Mouse (Mus musculus) kidney, embryonic 15.5 days (tissue): ENCODE results near the gene Fndc3a. TPM values are rescaled to one million over a fixed set of nuclear protein-coding genes. Genes with fewer than 3 reads are reported as not detected.

Experiments used
- ATAC-seq: fragments of 200-750 bp; cut with Nextera tagmentation; replicated peaks from 2 replicates; pipeline ENCODE4 v1.8.0; 2017; ENCODE audit warnings: moderate TSS enrichment; ENCODE audit not compliant: low FRiP score
- H3K27ac ChIP-seq: fragments of 300-500 bp; sonication (generic); 2 replicates; pipeline ENCODE4 v1.5.1; 2015; ENCODE audit warnings: mild to moderate bottlenecking, inconsistent platforms
- H3K27me3 ChIP-seq: fragments of 300-500 bp; sonication (generic); 2 replicates; pipeline ENCODE4 v1.6.1; 2015; ENCODE audit warnings: inconsistent platforms
- H3K36me3 ChIP-seq: fragments of 300-500 bp; sonication (generic); 2 replicates; pipeline ENCODE4 v1.6.1; 2015; ENCODE audit warnings: inconsistent platforms
- H3K4me1 ChIP-seq: fragments of 300-500 bp; sonication (generic); 2 replicates; pipeline ENCODE4 v1.6.1; 2015; ENCODE audit warnings: inconsistent platforms
- H3K4me2 ChIP-seq: fragments of 300-500 bp; sonication (generic); 2 replicates; pipeline ENCODE4 v1.6.1; 2015; ENCODE audit warnings: moderate library complexity, mild to moderate bottlenecking, inconsistent platforms
- H3K4me3 ChIP-seq: fragments of 300-500 bp; sonication (generic); replicated peaks from 2 replicates; pipeline ENCODE4 v1.5.1; 2015; ENCODE audit warnings: mild to moderate bottlenecking, inconsistent platforms
- H3K9ac ChIP-seq: fragments of 300-500 bp; sonication (generic); 2 replicates; pipeline ENCODE4 v1.6.1; 2015; ENCODE audit warnings: mild to moderate bottlenecking, inconsistent platforms
- H3K9me3 ChIP-seq: fragments of 300-500 bp; sonication (generic); replicated peaks from 2 replicates; pipeline ENCODE4 v1.6.1; 2016; ENCODE audit warnings: inconsistent platforms
- WGBS: fragments of 180-500 bp; shearing (Covaris S2); methylation state at CpG from one replicate; pipeline ENCODE4 v1.1.7; 2015; ENCODE audit warnings: mixed read lengths; 5-methylcytosine and 5-hydroxymethylcytosine counted together
- polyA plus RNA-seq: library from polyadenylated mRNA; unstranded; fragments of >200 nt; fragmentation: Nextera tagmentation; extraction: Ambion mirVana; gene quantifications from 2 replicates; pipeline ENCODE4 v1.2.1, GENCODE M21; 2015

The Fndc3a gene
- polyA plus RNA-seq, 1 experiment from 2014 or later: 55.4 TPM

DNA sequence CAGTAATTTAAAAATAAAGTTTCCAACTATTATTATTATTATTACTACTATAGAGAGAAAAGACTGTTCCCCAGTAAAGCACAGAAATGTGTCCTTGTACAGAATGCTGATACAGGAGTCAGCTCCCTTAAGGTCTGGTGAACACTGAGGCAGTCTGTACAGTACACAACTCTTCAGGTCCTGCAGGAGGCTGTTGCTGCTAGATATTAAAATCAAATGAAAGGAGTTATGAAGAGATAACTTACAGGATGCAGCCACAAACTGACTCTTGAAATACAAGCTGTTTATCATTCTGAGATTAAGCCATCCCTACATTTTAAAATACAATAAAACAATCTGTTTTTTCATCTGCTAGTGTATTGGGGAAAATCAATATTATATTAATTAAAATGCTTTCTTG is 60.5 kb downstream of the Fndc3a start:
- Histone ChIP-seq H3K9ac (no peak overlapping the region), H3K27ac (no peak overlapping the region), H3K4me2 (no peak overlapping the region), H3K36me3 (peaks cover 19% of the 10 kb centered on the region), H3K4me3 (no peak overlapping the region), H3K27me3 (no peaks in the 10 kb centered on the region), H3K9me3 (no peaks in the 10 kb centered on the region), H3K4me1 (no peaks in the 10 kb centered on the region)
- no peak for ATAC-seq

DNA sequence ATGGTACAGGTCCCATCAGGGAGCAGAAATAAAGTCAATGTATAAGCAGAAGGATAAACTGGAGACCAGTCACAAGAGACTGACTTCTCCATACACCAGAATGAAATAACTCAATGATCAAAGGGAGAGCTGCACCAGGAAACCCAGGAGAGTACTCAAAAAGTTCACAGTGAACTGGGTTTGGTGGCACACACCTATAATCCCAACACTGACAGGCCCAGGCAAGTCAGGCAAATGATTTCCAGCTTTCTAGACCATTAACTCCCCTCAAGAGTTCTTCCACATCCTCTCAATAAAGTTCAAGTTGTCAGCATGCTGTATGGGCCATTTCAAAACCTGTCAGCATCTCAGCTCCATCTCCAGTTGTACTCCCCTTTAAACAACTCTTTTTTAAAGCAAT is 64.3 kb downstream of the Fndc3a start:
- Histone ChIP-seq H3K27me3 (no peaks in the 10 kb centered on the region), H3K27ac (no peak overlapping the region), H3K9ac (no peak overlapping the region), H3K36me3 (peaks cover 15% of the 10 kb centered on the region), H3K4me3 (no peak overlapping the region), H3K4me1 (no peaks in the 10 kb centered on the region), H3K9me3 (no peaks in the 10 kb centered on the region), H3K4me2 (no peak overlapping the region)
- peak; percentile 64 for ATAC-seq

DNA sequence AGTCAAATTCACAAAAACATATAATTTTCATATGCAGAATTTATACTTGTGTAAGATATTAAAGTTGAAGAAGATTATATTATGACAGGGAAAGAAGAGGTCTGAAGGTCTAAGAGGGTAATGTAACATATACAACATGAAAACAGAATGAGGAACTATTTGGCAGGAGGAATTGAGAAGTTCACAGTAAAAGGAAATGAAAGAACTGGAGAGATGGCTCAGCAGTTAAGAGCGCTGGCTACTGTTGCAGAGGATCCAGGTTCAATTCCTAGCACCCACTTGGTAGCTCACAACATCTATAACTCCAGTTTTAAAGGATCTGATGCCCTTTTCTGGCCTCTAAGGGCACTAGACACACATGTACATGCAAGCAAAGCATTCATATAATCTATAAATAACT is 65.2 kb downstream of the Fndc3a start:
- Histone ChIP-seq H3K27me3 (no peaks in the 10 kb centered on the region), H3K27ac (no peak overlapping the region), H3K4me3 (no peak overlapping the region), H3K4me1 (no peaks in the 10 kb centered on the region), H3K4me2 (no peak overlapping the region), H3K36me3 (peaks cover 12% of the 10 kb centered on the region), H3K9ac (no peak overlapping the region), H3K9me3 (no peaks in the 10 kb centered on the region)
- 94% methylated on average over 1 of the region's 1 CpGs for WGBS
- no peak for ATAC-seq

DNA sequence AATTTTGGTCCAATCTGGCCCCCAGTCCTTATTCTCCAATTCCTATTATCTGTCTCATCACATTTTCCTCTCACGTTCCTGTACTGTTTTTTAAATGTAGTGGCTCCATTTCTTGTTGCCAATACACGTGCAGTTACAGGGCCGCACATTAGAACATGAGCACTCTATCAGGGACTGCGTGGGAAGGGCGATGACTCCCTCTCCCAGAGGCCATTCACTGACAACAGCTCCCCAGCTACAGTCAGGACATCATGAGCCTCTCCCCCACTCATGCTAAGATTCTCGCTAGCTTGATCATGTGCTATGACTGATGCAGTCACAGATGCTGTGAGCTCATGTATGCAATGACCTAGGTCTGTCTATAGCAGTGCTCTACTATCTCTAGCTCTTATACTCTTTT is 71.3 kb downstream of the Fndc3a start:
- H3K9ac ChIP-seq: no peak overlapping the region
- H3K4me3 ChIP-seq: no peak overlapping the region
- no peaks in the 10 kb centered on the region for H3K9me3 ChIP-seq
- H3K27ac ChIP-seq: no peak overlapping the region
- no peak for ATAC-seq
- no peak overlapping the region for H3K4me2 ChIP-seq
- 95% methylated on average over 6 of the region's 6 CpGs for WGBS
- H3K27me3 ChIP-seq: no peaks in the 10 kb centered on the region
- H3K36me3 ChIP-seq: peaks cover 8% of the 10 kb centered on the region; the same call in 1 of the 2 replicates
- no peaks in the 10 kb centered on the region for H3K4me1 ChIP-seq

DNA sequence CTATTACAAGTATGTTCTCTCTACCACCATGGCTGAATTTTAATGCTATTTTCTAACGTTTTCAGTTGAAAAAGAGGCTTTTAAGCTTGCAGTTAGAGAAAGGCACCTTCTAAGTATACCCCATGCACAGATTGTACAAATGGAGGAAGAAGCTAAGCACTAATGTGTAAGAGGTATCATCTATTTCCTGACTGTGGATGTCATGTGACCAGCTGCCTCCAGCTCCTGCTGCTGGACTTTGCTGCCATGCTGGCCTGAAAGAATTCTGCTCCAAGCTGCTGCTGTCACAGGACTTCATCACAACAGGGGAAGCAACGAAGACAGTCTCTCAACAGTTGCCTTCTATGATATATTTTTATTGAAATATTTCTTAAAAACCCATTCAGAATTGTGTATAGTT is 76.2 kb downstream of the Fndc3a start:
- no peak for ATAC-seq
- 85% methylated on average over 2 of the region's 2 CpGs for WGBS
- Histone ChIP-seq H3K4me3 (no peak overlapping the region), H3K4me1 (no peaks in the 10 kb centered on the region), H3K27ac (no peak overlapping the region), H3K9ac (no peak overlapping the region), H3K36me3 (no peaks in the 10 kb centered on the region), H3K27me3 (no peaks in the 10 kb centered on the region), H3K4me2 (no peak overlapping the region), H3K9me3 (no peaks in the 10 kb centered on the region)

DNA sequence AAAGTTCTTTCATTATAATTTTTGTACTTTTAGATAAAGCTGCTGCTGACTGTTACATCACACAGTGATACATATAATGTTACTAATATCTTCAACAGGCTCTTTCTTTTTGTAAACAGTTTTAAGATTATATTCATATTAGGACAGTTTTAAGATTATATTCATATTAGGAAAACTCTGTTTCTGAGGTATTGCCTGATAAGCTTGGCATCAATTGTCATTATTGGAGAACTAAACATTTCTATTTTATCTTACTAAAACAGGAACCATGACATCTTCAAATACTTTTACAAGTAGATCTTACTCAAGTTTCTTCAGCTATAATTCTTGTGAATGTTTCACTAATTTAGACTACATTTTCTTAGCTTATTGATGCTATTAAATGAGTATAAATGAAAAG is 84.4 kb downstream of the Fndc3a start:
- Histone ChIP-seq H3K4me3 (no peak overlapping the region), H3K4me2 (no peak overlapping the region), H3K9me3 (no peaks in the 10 kb centered on the region), H3K36me3 (peaks cover 16% of the 10 kb centered on the region), H3K27me3 (no peaks in the 10 kb centered on the region), H3K9ac (no peak overlapping the region), H3K4me1 (no peaks in the 10 kb centered on the region), H3K27ac (no peak overlapping the region)
- no peak for ATAC-seq

DNA sequence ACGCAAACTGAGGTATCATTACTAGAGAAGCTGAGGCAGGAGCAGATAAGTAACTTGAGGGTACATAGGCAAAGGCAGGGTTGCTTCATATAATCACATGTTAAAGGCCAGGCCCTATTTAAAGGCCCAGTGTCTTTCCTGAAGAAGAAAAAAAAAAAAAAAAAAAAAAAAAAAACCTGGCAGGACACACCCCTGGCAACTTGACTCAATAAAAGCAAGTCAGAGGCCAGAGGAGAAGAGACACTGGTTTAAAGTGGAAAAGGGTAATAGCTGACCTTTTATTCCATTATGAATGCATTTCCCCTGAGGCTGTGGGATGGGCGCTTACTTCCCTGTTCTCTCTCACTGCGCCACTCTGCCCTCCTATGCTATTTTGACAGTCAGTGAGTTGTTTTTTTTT is 105.7 kb downstream of the Fndc3a start:
- no peak overlapping the region for H3K27ac ChIP-seq
- no peak overlapping the region for H3K4me3 ChIP-seq
- H3K27me3 ChIP-seq: no peaks in the 10 kb centered on the region
- H3K9ac ChIP-seq: no peak overlapping the region
- no peaks in the 10 kb centered on the region for H3K36me3 ChIP-seq
- no peaks in the 10 kb centered on the region for H3K9me3 ChIP-seq
- H3K4me1 ChIP-seq: peaks cover 16% of the 10 kb centered on the region
- no peak for ATAC-seq
- 93% methylated on average over 3 of the region's 3 CpGs for WGBS
- no peak overlapping the region for H3K4me2 ChIP-seq

DNA sequence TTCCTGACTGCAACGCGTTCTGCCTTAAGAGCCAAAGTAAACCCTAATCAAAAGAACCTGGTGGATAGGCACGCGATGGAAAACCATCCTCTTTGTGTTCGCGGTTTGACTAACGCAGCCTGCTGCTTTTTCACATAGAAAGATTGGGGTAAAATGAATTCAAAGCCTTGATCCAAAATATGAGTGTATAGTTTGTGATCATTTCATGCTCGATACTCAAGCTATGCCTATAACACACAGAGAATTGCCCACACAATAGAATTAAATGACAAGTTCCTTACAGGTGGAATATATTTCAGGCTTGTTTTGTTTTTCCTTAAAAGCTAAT is 106.6 kb downstream of the Fndc3a start:
- ATAC-seq: peak; percentile 23; the same call in 1 of the 2 replicates
- 1% methylated on average over 8 of the region's 8 CpGs for WGBS
- Histone ChIP-seq H3K27ac (peak overlapping the region; percentile 92), H3K27me3 (no peaks in the 10 kb centered on the region), H3K36me3 (peaks cover 3% of the 10 kb centered on the region; the same call in 1 of the 2 replicates), H3K9me3 (no peaks in the 10 kb centered on the region), H3K4me3 (peak overlapping the region; percentile 47), H3K9ac (peak overlapping the region; percentile 66), H3K4me1 (peaks cover 16% of the 10 kb centered on the region), H3K4me2 (peak overlapping the region; percentile 60)

DNA sequence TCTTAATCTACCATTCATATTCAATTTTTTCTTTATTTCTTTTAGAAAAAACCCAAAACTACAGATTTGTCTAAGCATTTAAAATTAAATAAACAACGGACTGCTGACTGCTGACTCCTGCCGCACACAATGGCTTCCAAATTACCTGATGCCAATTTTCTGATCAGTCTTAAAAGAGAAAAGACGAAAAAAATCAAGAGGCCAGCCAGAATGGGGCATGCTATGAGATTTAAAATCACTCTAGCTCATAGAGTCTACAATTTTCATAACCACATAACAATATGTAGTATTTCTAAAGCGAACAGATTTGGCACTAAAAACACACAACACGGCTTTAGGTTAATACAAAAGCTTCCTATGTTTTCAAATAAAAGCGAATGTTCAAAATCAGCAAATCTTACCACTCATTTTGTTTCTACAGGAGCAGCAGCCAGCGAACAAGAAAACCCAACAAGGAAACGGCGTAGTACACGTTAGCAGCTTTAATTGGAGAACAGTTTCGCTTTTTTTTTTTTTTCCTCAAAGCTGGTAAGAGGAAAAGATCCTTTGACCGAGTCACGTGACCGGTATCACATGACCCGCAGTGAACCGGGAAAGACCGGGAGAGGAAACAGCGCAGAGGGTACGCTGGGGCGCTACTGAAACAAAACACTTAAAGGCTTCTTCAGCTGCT is 107.1 kb downstream of the Fndc3a start:
- peak overlapping the region; percentile 60 for H3K4me2 ChIP-seq
- WGBS: 2% methylated on average over 20 of the region's 20 CpGs
- H3K4me3 ChIP-seq: peak overlapping the region; percentile 47
- H3K27me3 ChIP-seq: no peaks in the 10 kb centered on the region
- H3K36me3 ChIP-seq: peaks cover 8% of the 10 kb centered on the region; the same call in 1 of the 2 replicates
- H3K27ac ChIP-seq: peak overlapping the region; percentile 92
- H3K9me3 ChIP-seq: no peaks in the 10 kb centered on the region
- H3K4me1 ChIP-seq: peaks cover 16% of the 10 kb centered on the region
- peak overlapping the region; percentile 66 for H3K9ac ChIP-seq
- peak; percentile 92 for ATAC-seq

DNA sequence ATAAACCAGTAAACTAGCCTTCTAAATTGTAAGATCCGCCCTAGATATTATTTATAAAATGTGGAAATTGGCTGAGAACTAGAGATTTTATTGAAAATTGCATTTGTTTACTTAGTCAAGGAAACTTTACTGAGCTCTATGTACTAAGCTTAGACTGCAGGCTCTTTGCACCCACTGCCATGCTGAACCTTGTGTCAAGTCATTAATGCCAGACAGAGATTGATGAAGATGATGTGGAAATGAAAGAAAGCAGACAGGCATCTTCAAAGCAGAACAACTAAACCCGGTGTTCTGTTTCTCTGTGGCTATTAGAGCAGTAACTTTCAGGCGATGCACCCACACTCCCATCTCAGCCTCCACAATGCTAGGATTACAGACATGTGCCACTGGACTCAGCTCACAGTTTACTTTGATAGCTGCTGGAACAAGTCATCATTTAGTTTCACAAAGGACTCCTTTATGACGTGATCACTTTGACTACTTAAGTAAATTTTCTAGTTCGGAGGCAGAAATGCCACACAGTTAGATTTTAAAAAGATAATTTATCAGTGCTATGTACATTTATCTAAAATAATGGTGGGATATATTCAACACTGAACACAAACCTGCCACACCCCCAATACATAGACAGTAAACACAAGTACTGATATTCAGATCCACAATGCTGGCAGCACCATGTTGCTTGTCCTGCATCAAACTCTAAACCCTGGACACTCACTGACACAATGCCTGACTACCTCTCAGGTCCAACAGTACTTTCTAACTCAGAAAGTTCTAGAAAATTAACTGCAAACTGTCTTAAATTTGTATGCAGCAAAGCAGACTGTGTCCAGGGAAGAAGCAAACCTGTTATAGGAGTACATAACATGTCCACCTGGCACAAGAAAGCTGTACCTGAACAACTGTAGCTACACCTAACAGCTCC is 108.2 kb downstream of the Fndc3a start:
- no peaks in the 10 kb centered on the region for H3K9me3 ChIP-seq
- peak overlapping the region; percentile 66; the same call in 1 of the 2 replicates for H3K9ac ChIP-seq
- peak overlapping the region; percentile 60 for H3K4me2 ChIP-seq
- peaks cover 16% of the 10 kb centered on the region for H3K4me1 ChIP-seq
- H3K4me3 ChIP-seq: peak overlapping the region; percentile 47
- H3K27ac ChIP-seq: peak overlapping the region; percentile 54
- peak; percentile 73 for ATAC-seq
- 22% methylated on average over 5 of the region's 5 CpGs for WGBS
- H3K27me3 ChIP-seq: no peaks in the 10 kb centered on the region
- H3K36me3 ChIP-seq: peaks cover 16% of the 10 kb centered on the region; the same call in 1 of the 2 replicates

DNA sequence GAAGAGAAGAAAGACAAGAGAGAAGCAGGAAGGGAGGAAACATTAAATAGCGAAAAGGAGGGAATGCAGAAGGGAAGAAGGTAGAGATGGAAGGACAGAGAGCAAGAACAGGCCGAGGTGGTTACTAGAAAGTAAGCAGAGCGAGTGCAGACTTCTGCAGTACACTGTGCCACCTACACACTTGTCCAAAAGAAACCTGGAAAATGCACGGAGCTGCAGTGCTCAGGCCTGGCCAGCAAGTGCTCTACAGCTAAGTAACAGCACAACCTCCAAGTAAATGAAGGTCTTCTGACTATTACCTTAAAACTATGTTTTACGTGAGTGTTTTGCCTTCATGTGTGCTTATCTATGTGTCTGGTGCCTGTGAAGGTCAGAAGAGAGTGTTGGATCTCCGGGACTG is 109.4 kb downstream of the Fndc3a start:
- H3K9me3 ChIP-seq: no peaks in the 10 kb centered on the region
- peaks cover 20% of the 10 kb centered on the region; the same call in 1 of the 2 replicates for H3K36me3 ChIP-seq
- no peaks in the 10 kb centered on the region for H3K27me3 ChIP-seq
- no peak overlapping the region for H3K27ac ChIP-seq
- peak overlapping the region; percentile 17 for H3K4me2 ChIP-seq
- H3K4me1 ChIP-seq: peaks cover 16% of the 10 kb centered on the region
- no peak overlapping the region for H3K9ac ChIP-seq
- ATAC-seq: no peak
- no peak overlapping the region for H3K4me3 ChIP-seq
- WGBS: 72% methylated on average over 6 of the region's 6 CpGs

DNA sequence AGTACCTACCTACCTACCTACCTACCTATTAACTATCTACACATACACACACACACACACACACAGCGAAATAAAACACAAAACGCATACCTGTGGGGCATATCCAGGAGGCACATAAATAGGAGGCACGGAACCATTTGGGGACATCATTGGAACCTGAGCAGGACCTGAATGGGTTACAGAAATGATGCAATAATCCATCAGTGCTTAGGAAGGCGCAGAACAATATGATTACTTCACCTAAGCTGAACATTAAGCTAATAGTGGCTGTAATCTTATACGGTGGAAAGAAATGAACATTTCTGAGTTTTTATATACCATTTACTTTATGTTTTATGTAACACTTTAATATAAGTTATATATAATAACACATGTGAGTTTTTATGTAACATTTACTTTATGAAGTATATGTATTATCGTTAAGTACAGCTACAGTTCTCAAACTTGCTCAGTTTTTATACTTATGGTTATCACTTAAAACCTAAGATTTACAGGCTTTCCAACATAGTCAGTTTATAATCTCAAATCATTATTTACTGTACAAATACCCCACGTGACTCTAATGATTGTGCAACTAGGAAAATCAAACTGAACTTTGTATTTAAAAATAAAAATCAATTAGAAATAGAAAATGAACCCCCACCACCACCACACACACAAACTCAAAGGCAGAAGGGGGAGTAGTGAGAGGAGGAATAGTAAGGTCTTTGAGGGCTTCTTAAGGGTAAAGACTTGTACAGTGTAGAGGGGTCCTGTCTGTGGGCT is 110.6 kb downstream of the Fndc3a start:
- Histone ChIP-seq H3K27ac (no peak overlapping the region), H3K9ac (no peak overlapping the region), H3K9me3 (no peaks in the 10 kb centered on the region), H3K27me3 (no peaks in the 10 kb centered on the region), H3K36me3 (peaks cover 21% of the 10 kb centered on the region; the same call in 1 of the 2 replicates), H3K4me1 (peaks cover 17% of the 10 kb centered on the region), H3K4me2 (no peak overlapping the region), H3K4me3 (no peak overlapping the region)
- 92% methylated on average over 7 of the region's 7 CpGs for WGBS
- no peak for ATAC-seq
